Mouse (Mus musculus): Measurements from ENCODE around the gene Dyrk3. TPM values are rescaled to one million over a fixed set of nuclear protein-coding genes. Genes with fewer than 3 reads are reported as not detected.

Gene Dyrk3
- polyA plus RNA-seq, 1 experiment from 2014 or later = 12.2 TPM

GRCm38 (mm10) chr1:131083609-131084008 lies 54.5 kb downstream of the Dyrk3 start:
- Histone ChIP-seq H3K4me2 (ENCODE audit: low read length) (no peak overlapping the region), H3K4me1 (ENCODE audit: control insufficient read depth, insufficient read depth, low read depth, low read length) (peaks cover 43% of the 10 kb centered on the region), H3K9me3 (ENCODE audit: control insufficient read depth, low read length) (no peaks in the 10 kb centered on the region), H3K9ac (ENCODE audit: low read depth, low read length) (no peak overlapping the region), H3K4me3 (ENCODE audit: low read length) (no peak overlapping the region), H3K27me3 (replicated peaks; ENCODE audit: control insufficient read depth, insufficient read depth, low read length) (no peaks in the 10 kb centered on the region), H3K27ac (ENCODE audit: low read depth, low read length) (no peak overlapping the region), H3K36me3 (ENCODE audit: control insufficient read depth, insufficient read depth, low read length) (no peaks in the 10 kb centered on the region)
- 56% methylated on average over 4 of the region's 4 CpGs for WGBS
- ATAC-seq = no peak

GRCm38 (mm10) chr1:131083122-131083521 lies 55.0 kb downstream of the Dyrk3 start:
- WGBS = 85% methylated on average over 5 of the region's 5 CpGs
- no peak overlapping the region for H3K27ac ChIP-seq (ENCODE audit: low read depth, low read length)
- H3K9ac ChIP-seq (ENCODE audit: low read depth, low read length) = no peak overlapping the region
- H3K9me3 ChIP-seq (ENCODE audit: control insufficient read depth, low read length) = no peaks in the 10 kb centered on the region
- H3K36me3 ChIP-seq (ENCODE audit: control insufficient read depth, insufficient read depth, low read length) = no peaks in the 10 kb centered on the region
- peaks cover 46% of the 10 kb centered on the region for H3K4me1 ChIP-seq (ENCODE audit: control insufficient read depth, insufficient read depth, low read depth, low read length)
- ATAC-seq = no peak
- no peaks in the 10 kb centered on the region for H3K27me3 ChIP-seq (replicated peaks; ENCODE audit: control insufficient read depth, insufficient read depth, low read length)
- H3K4me3 ChIP-seq (ENCODE audit: low read length) = no peak overlapping the region
- H3K4me2 ChIP-seq (ENCODE audit: low read length) = no peak overlapping the region

GRCm38 (mm10) chr1:131080686-131081085 lies 57.5 kb downstream of the Dyrk3 start:
- ATAC-seq = no peak
- WGBS = 88% methylated on average over 1 of the region's 1 CpGs
- Histone ChIP-seq H3K4me2 (ENCODE audit: low read length) (no peak overlapping the region), H3K27me3 (replicated peaks; ENCODE audit: control insufficient read depth, insufficient read depth, low read length) (no peaks in the 10 kb centered on the region), H3K36me3 (ENCODE audit: control insufficient read depth, insufficient read depth, low read length) (no peaks in the 10 kb centered on the region), H3K4me3 (ENCODE audit: low read length) (no peak overlapping the region), H3K9me3 (ENCODE audit: control insufficient read depth, low read length) (no peaks in the 10 kb centered on the region), H3K9ac (ENCODE audit: low read depth, low read length) (no peak overlapping the region), H3K4me1 (ENCODE audit: control insufficient read depth, insufficient read depth, low read depth, low read length) (peaks cover 24% of the 10 kb centered on the region), H3K27ac (ENCODE audit: low read depth, low read length) (no peak overlapping the region)

GRCm38 (mm10) chr1:131079762-131080161 lies 58.4 kb downstream of the Dyrk3 start:
- Histone ChIP-seq H3K4me3 (ENCODE audit: low read length) (no peak overlapping the region), H3K9me3 (ENCODE audit: control insufficient read depth, low read length) (no peaks in the 10 kb centered on the region), H3K4me1 (ENCODE audit: control insufficient read depth, insufficient read depth, low read depth, low read length) (peaks cover 28% of the 10 kb centered on the region), H3K36me3 (ENCODE audit: control insufficient read depth, insufficient read depth, low read length) (no peaks in the 10 kb centered on the region), H3K9ac (ENCODE audit: low read depth, low read length) (no peak overlapping the region), H3K27ac (ENCODE audit: low read depth, low read length) (no peak overlapping the region; the same call in 1 of the 2 replicates), H3K4me2 (ENCODE audit: low read length) (no peak overlapping the region), H3K27me3 (replicated peaks; ENCODE audit: control insufficient read depth, insufficient read depth, low read length) (no peaks in the 10 kb centered on the region)
- WGBS = 79% methylated on average over 4 of the region's 4 CpGs
- no peak for ATAC-seq

GRCm38 (mm10) chr1:131078761-131079330 lies 59.3 kb downstream of the Dyrk3 start:
- WGBS = 13% methylated on average over 3 of the region's 3 CpGs
- Histone ChIP-seq H3K9me3 (ENCODE audit: control insufficient read depth, low read length) (no peaks in the 10 kb centered on the region), H3K4me3 (ENCODE audit: low read length) (no peak overlapping the region), H3K4me1 (ENCODE audit: control insufficient read depth, insufficient read depth, low read depth, low read length) (peaks cover 32% of the 10 kb centered on the region), H3K27ac (ENCODE audit: low read depth, low read length) (peak overlapping the region; percentile 60), H3K36me3 (ENCODE audit: control insufficient read depth, insufficient read depth, low read length) (no peaks in the 10 kb centered on the region), H3K4me2 (ENCODE audit: low read length) (no peak overlapping the region), H3K27me3 (replicated peaks; ENCODE audit: control insufficient read depth, insufficient read depth, low read length) (no peaks in the 10 kb centered on the region), H3K9ac (ENCODE audit: low read depth, low read length) (no peak overlapping the region)
- ATAC-seq = peak; percentile 91

Other genes starting within 250 kb of the Dyrk3 start
- not detected in 2 replicates for gene Il20, start 226.9 kb downstream of the Dyrk3 start, polyA plus RNA-seq (2015; fragmentation: Nextera tagmentation; extraction: Ambion mirVana)
- gene Il19, start 198.2 kb downstream of the Dyrk3 start, polyA plus RNA-seq (2015; fragmentation: Nextera tagmentation; extraction: Ambion mirVana) = not detected in 2 replicates
- gene Il10, start 118.5 kb downstream of the Dyrk3 start, polyA plus RNA-seq (2015; fragmentation: Nextera tagmentation; extraction: Ambion mirVana) = 0.16 TPM in 1 of 2 replicates, not detected in the other
- gene Mapkapk2, start 40.5 kb downstream of the Dyrk3 start, polyA plus RNA-seq (2015; fragmentation: Nextera tagmentation; extraction: Ambion mirVana) = 9.1 and 15.7 TPM in 2 replicates
- gene Eif2d, start 14.8 kb upstream of the Dyrk3 start, polyA plus RNA-seq (2015; fragmentation: Nextera tagmentation; extraction: Ambion mirVana) = 48.0 and 50.5 TPM in 2 replicates
- gene Rassf5, start 106.9 kb upstream of the Dyrk3 start, polyA plus RNA-seq (2015; fragmentation: Nextera tagmentation; extraction: Ambion mirVana) = 5.5 and 6.7 TPM in 2 replicates
- gene Ikbke, start 141.3 kb upstream of the Dyrk3 start, polyA plus RNA-seq (2015; fragmentation: Nextera tagmentation; extraction: Ambion mirVana) = 0.76 and 1.3 TPM in 2 replicates